Mouse (Mus musculus): ENCODE results near the gene Serpina1c. TPM values are rescaled to one million over a fixed set of nuclear protein-coding genes. Genes with fewer than 3 reads are reported as not detected.
A peak's percentile ranks its signal among the peaks of the same experiment; 100 is the strongest.
"Not testable (repeated sequence)": the region's sequence is repeated elsewhere in the genome, so short reads cannot be mapped to it uniquely, and the experiment has no call there.

Gene Serpina1c
- polyA plus RNA-seq, 2 experiments, result 186 to 205 TPM

DNA sequence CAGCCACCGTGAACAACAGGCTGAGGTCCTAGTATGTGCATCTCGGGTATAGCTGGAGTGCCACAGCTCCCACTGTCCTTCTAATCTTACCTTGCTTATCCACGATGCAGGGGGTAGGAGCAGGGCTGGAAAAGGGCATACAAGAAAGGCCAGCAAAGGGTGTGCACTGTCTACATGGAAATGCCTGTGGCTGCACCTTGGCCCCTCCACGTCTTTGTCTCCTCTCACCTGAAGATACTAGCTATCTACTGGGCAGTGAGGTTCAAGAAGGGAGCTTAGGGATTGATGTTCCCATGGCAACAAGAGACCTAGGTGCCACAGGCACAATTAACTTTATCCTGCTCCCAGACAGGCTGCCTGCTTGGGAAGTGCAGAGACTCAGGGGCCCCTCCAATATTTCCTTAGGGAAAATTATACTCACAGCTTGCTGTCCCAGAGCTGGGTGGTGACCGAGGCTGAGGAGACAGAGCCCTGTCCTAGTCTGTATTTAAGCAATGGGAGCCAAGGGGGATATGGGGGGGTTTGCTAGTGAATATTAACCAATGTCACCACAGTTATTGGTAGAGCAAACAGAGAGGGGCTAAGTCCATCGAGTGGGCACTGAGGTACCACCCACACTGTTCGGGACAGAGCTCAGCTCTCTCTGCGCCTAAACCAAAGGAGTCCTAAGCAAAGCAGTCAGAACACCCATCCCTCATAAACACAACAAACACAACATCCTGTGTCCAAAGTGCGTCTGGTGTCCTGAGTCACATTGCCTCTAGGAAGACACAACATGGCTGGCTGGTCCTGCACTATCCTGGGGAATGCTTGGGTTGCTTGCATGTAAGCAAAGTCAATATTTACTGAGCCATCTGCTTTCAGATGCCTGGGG, 41.3 kb downstream of the Serpina1c start, which contains the start of gene Serpina1a:
Gene Serpina1a, minus strand, starts transcription at position 462 of the 874 bp plus-strand sequence.
- WGBS (ENCODE audit: insufficient replicate concordance), result 52% methylated on average over 9 of the region's 9 CpGs
- not testable (repeated sequence) for H3K36me3 ChIP-seq (replicated peaks; ENCODE audit: control insufficient read depth, insufficient read depth, low read depth); H3K9me3 ChIP-seq (ENCODE audit: control insufficient read depth, low read length); DNase-seq (ENCODE audit: low read depth in 3 of 3, low spot score in 3 of 3); H3K4me1 ChIP-seq (replicated peaks; ENCODE audit: control insufficient read depth in 2 of 2, insufficient read depth in 2 of 2, low read length in 1 of 2); H3K27ac ChIP-seq; H3K9ac ChIP-seq (replicated peaks); ATAC-seq (ENCODE audit: insufficient read depth); H3K27me3 ChIP-seq (ENCODE audit: control insufficient read depth, insufficient read depth, low read length)
- H3K4me3 ChIP-seq (ENCODE audit: insufficient read depth in 1 of 2, low read depth in 2 of 2, low read length in 2 of 2), result peak within 1 kb of the TSS; percentile 20 to 46
- peak within 1 kb of the TSS; percentile 28 for H3K4me2 ChIP-seq (ENCODE audit: low read depth)

DNA sequence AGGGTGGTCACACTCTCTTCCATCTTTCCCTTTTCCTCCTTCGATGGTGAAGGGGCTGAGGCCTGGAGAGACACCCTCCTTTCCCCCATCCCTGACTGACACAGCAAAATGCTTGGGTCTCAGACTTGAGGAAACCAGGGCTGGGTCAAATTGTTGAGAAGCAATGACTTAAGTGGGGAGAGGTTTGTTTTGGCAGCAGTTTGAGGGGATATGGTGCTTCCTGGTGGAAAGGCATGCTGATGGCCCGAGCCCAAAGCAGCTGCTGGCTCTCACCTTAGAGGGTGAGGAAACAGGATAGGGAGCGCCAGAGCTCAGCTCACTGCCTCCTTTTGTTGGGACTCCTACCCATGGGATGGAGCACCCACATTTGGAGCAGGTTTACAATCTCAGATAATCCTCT, 43.7 kb downstream of the Serpina1c start:
- WGBS (ENCODE audit: insufficient replicate concordance), result 45% methylated on average over 3 of the region's 3 CpGs

DNA sequence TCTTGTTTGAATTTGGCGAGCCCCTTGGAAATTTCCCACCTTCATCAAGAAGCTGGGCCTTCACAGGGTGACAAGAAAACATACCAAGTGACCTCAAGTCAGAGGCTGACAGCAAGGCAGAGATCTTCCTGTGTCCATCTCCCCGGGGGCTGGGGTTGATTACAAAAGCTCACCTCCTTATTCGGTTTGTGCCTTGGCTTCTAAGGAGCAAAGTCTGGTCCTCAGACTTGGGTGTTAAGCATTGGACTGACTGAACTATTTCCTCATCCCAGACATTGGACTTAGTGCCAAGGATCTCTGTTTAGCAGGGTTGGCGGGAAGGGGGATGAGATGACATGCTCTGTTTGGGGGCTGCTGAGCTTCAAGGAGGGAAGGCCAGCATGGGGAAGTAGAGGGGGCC, 44.1 kb downstream of the Serpina1c start:
- peak overlapping the region; percentile 40 for H3K4me2 ChIP-seq (ENCODE audit: low read depth)
- ATAC-seq (ENCODE audit: insufficient read depth); H3K27ac ChIP-seq; H3K36me3 ChIP-seq (replicated peaks; ENCODE audit: control insufficient read depth, insufficient read depth, low read depth); DNase-seq (ENCODE audit: low read depth in 3 of 3, low spot score in 3 of 3); H3K27me3 ChIP-seq (ENCODE audit: control insufficient read depth, insufficient read depth, low read length); H3K9ac ChIP-seq (replicated peaks); H3K4me1 ChIP-seq (replicated peaks; ENCODE audit: control insufficient read depth in 2 of 2, insufficient read depth in 2 of 2, low read length in 1 of 2); H3K4me3 ChIP-seq (ENCODE audit: insufficient read depth in 1 of 2, low read depth in 2 of 2, low read length in 2 of 2); H3K9me3 ChIP-seq (ENCODE audit: control insufficient read depth, low read length): not testable (repeated sequence)
- 52% methylated on average over 3 of the region's 4 CpGs for WGBS (ENCODE audit: insufficient replicate concordance)

More for the DNA sequence above, 43.7 kb downstream of the Serpina1c start:
- no peaks in the 10 kb centered on the region for H3K36me3 ChIP-seq (replicated peaks; ENCODE audit: control insufficient read depth, insufficient read depth, low read depth)
- no peak overlapping the region for H3K9ac ChIP-seq (replicated peaks)
- H3K27me3 ChIP-seq (ENCODE audit: control insufficient read depth, insufficient read depth, low read length), result no peaks in the 10 kb centered on the region
- no peak overlapping the region for H3K4me3 ChIP-seq (ENCODE audit: insufficient read depth in 1 of 2, low read depth in 2 of 2, low read length in 2 of 2)
- peak overlapping the region; percentile 40 for H3K4me2 ChIP-seq (ENCODE audit: low read depth)
- DNase-seq (ENCODE audit: low read depth in 3 of 3, low spot score in 3 of 3), result no peak
- no peak overlapping the region for H3K27ac ChIP-seq
- no peaks in the 10 kb centered on the region for H3K4me1 ChIP-seq (replicated peaks; ENCODE audit: control insufficient read depth in 2 of 2, insufficient read depth in 2 of 2, low read length in 1 of 2)
- TF ChIP-seq CTCF (IDR thresholded peaks at IDR 0.05; ENCODE audit: low read depth) (no peak), EP300 (IDR thresholded peaks at IDR 0.05; ENCODE audit: low read depth) (no peak)
- H3K9me3 ChIP-seq (ENCODE audit: control insufficient read depth, low read length), result no peaks in the 10 kb centered on the region
- no peak for ATAC-seq (ENCODE audit: insufficient read depth)

DNA sequence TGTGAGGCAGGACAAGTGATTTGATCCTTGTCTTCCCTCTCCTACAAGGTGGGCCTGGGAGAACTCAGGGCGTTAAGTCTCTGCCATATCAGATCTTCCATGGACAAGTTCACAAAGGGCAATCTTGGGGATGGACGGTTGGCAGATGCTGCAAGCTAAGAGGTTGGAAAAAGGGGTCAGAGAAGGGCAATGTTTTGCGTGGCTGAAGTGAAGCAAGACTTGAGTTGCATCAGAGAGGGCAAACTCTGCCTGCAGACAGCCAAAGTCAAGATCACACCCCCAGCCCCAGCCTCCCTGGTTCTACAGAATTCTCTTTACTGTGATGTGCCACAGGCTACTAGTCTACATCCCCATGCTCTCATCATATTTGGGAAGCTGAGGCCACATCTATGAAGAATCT, 45.1 kb downstream of the Serpina1c start:
- not testable (repeated sequence) for H3K4me1 ChIP-seq (replicated peaks; ENCODE audit: control insufficient read depth in 2 of 2, insufficient read depth in 2 of 2, low read length in 1 of 2); H3K9ac ChIP-seq (replicated peaks); H3K4me3 ChIP-seq (ENCODE audit: insufficient read depth in 1 of 2, low read depth in 2 of 2, low read length in 2 of 2); H3K9me3 ChIP-seq (ENCODE audit: control insufficient read depth, low read length); H3K36me3 ChIP-seq (replicated peaks; ENCODE audit: control insufficient read depth, insufficient read depth, low read depth); ATAC-seq (ENCODE audit: insufficient read depth); H3K27me3 ChIP-seq (ENCODE audit: control insufficient read depth, insufficient read depth, low read length); H3K27ac ChIP-seq; H3K4me2 ChIP-seq (ENCODE audit: low read depth); DNase-seq (ENCODE audit: low read depth in 3 of 3, low spot score in 3 of 3)
- 35% methylated on average over 3 of the region's 3 CpGs for WGBS (ENCODE audit: insufficient replicate concordance)

DNA sequence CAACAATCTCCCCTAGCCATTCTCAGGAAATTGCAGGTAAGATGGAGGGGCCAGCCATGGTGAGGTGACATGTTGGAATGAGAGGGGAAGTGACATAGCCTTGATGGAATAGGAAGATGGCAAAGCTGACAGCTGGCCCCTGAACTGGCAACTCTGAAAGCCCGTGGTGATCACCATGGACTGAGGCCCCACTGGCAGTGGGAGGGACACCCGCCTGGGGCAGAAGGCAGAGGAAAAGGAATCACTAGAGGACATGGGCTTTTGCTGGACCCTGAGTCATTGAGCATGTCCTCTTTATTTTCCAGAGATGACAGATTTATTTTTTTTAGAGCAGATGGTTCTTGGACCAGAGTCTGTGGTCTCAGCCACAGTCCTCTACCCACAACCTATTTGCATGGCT, 51.7 kb downstream of the Serpina1c start:
- not testable (repeated sequence) for DNase-seq (ENCODE audit: low read depth in 3 of 3, low spot score in 3 of 3); H3K9ac ChIP-seq (replicated peaks); ATAC-seq (ENCODE audit: insufficient read depth)

More for the DNA sequence above, 51.7 kb downstream of the Serpina1c start:
- H3K27ac ChIP-seq; H3K4me2 ChIP-seq (ENCODE audit: low read depth); H3K4me1 ChIP-seq (replicated peaks; ENCODE audit: control insufficient read depth in 2 of 2, insufficient read depth in 2 of 2, low read length in 1 of 2); H3K27me3 ChIP-seq (ENCODE audit: control insufficient read depth, insufficient read depth, low read length); H3K4me3 ChIP-seq (ENCODE audit: insufficient read depth in 1 of 2, low read depth in 2 of 2, low read length in 2 of 2); H3K9me3 ChIP-seq (ENCODE audit: control insufficient read depth, low read length); H3K36me3 ChIP-seq (replicated peaks; ENCODE audit: control insufficient read depth, insufficient read depth, low read depth): not testable (repeated sequence)
- 76% methylated on average over 2 of the region's 2 CpGs for WGBS (ENCODE audit: insufficient replicate concordance)

Other genes with a start within 250 kb of the Serpina1c start
- gene Serpina6, start 247.7 kb downstream of the Serpina1c start, polyA plus RNA-seq (2012; rRNA removed), result 793 and 825 TPM in 2 replicates
- gene Serpina6, start 247.7 kb downstream of the Serpina1c start, polyA plus RNA-seq (2014; fragmentation: Nextera tagmentation; extraction: Ambion mirVana), result 1,383 and 1,635 TPM in 2 replicates
- 0.03 and 0.04 TPM in 2 replicates for gene Serpina16, start 228.7 kb downstream of the Serpina1c start, polyA plus RNA-seq (2012; rRNA removed)
- 0.06 and 0.11 TPM in 2 replicates for gene Serpina16, start 228.7 kb downstream of the Serpina1c start, polyA plus RNA-seq (2014; fragmentation: Nextera tagmentation; extraction: Ambion mirVana)
- not detected in 2 replicates for gene Serpina1f, start 209.4 kb downstream of the Serpina1c start, polyA plus RNA-seq (2012; rRNA removed)
- 0.18 TPM in 1 of 2 replicates, not detected in the other for gene Serpina1f, start 209.4 kb downstream of the Serpina1c start, polyA plus RNA-seq (2014; fragmentation: Nextera tagmentation; extraction: Ambion mirVana)
- 173 and 195 TPM in 2 replicates for gene Serpina1d, start 131.3 kb downstream of the Serpina1c start, polyA plus RNA-seq (2012; rRNA removed)
- 217 and 229 TPM in 2 replicates for gene Serpina1d, start 131.3 kb downstream of the Serpina1c start, polyA plus RNA-seq (2014; fragmentation: Nextera tagmentation; extraction: Ambion mirVana)
- gene Serpina1b, start 74.5 kb downstream of the Serpina1c start, polyA plus RNA-seq (2012; rRNA removed), result 741 and 971 TPM in 2 replicates
- 823 and 862 TPM in 2 replicates for gene Serpina1b, start 74.5 kb downstream of the Serpina1c start, polyA plus RNA-seq (2014; fragmentation: Nextera tagmentation; extraction: Ambion mirVana)
- 500 and 557 TPM in 2 replicates for gene Serpina1a, start 41.3 kb downstream of the Serpina1c start, polyA plus RNA-seq (2012; rRNA removed)
- 503 and 519 TPM in 2 replicates for gene Serpina1a, start 41.3 kb downstream of the Serpina1c start, polyA plus RNA-seq (2014; fragmentation: Nextera tagmentation; extraction: Ambion mirVana)
- gene Serpina1e, start 54.1 kb upstream of the Serpina1c start, polyA plus RNA-seq (2012; rRNA removed), result 183 and 197 TPM in 2 replicates
- gene Serpina1e, start 54.1 kb upstream of the Serpina1c start, polyA plus RNA-seq (2014; fragmentation: Nextera tagmentation; extraction: Ambion mirVana), result 180 and 197 TPM in 2 replicates
- gene Serpina11, start 85.1 kb upstream of the Serpina1c start, polyA plus RNA-seq (2012; rRNA removed), result 7.0 and 7.7 TPM in 2 replicates
- 7.2 and 11.4 TPM in 2 replicates for gene Serpina11, start 85.1 kb upstream of the Serpina1c start, polyA plus RNA-seq (2014; fragmentation: Nextera tagmentation; extraction: Ambion mirVana)
- not detected in 2 replicates for gene Serpina9, start 108.9 kb upstream of the Serpina1c start, polyA plus RNA-seq (2012; rRNA removed)
- gene Serpina9, start 108.9 kb upstream of the Serpina1c start, polyA plus RNA-seq (2014; fragmentation: Nextera tagmentation; extraction: Ambion mirVana), result not detected in 2 replicates
- gene Serpina12, start 139.6 kb upstream of the Serpina1c start, polyA plus RNA-seq (2012; rRNA removed), result 0.01 and 0.02 TPM in 2 replicates
- gene Serpina12, start 139.6 kb upstream of the Serpina1c start, polyA plus RNA-seq (2014; fragmentation: Nextera tagmentation; extraction: Ambion mirVana), result not detected in 2 replicates
- gene Serpina5, start 196.2 kb upstream of the Serpina1c start, polyA plus RNA-seq (2012; rRNA removed), result 0.08 and 0.11 TPM in 2 replicates
- 0.14 and 0.22 TPM in 2 replicates for gene Serpina5, start 196.2 kb upstream of the Serpina1c start, polyA plus RNA-seq (2014; fragmentation: Nextera tagmentation; extraction: Ambion mirVana)
- not detected in 2 replicates for gene Serpina3a, start 207.8 kb upstream of the Serpina1c start, polyA plus RNA-seq (2012; rRNA removed)
- gene Serpina3a, start 207.8 kb upstream of the Serpina1c start, polyA plus RNA-seq (2014; fragmentation: Nextera tagmentation; extraction: Ambion mirVana), result not detected in 2 replicates
- 0.04 and 0.11 TPM in 2 replicates for gene Serpina3b, start 223.1 kb upstream of the Serpina1c start, polyA plus RNA-seq (2012; rRNA removed)
- 0.10 and 0.34 TPM in 2 replicates for gene Serpina3b, start 223.1 kb upstream of the Serpina1c start, polyA plus RNA-seq (2014; fragmentation: Nextera tagmentation; extraction: Ambion mirVana)
- not detected in 2 replicates for gene Serpina3c, start 249.0 kb upstream of the Serpina1c start, polyA plus RNA-seq (2012; rRNA removed)
- not detected in 2 replicates for gene Serpina3c, start 249.0 kb upstream of the Serpina1c start, polyA plus RNA-seq (2014; fragmentation: Nextera tagmentation; extraction: Ambion mirVana)

Data from liver, embryonic 14.5 days (tissue).